Mouse (Mus musculus) MEL (cell line): Measurements from ENCODE around the gene Mettl16.

Experiments used
- EP300 ChIP-seq, 2 experiments: IDR thresholded peaks; 2 replicates each; pipeline ENCODE4 v1.6.1; 2011; ENCODE audit warnings: improper control_type of control experiment in 2 of 2, low read length in 2 of 2, low read depth in 1 of 2, mild to moderate bottlenecking in 1 of 2
- MAFK ChIP-seq: IDR thresholded peaks from 2 replicates; pipeline ENCODE4 v1.6.1; 2011; ENCODE audit warnings: low read depth, mild to moderate bottlenecking, low read length, improper control_type of control experiment, borderline replicate concordance

GRCm38 (mm10) chr11:74841366-74841765, 70.7 kb downstream of the Mettl16 start:
- TF ChIP-seq EP300 (IDR thresholded peaks at IDR 0.05; ENCODE audit: low read depth in 1 of 2, low read length in 2 of 2) (no peak), MAFK (no peak)
